Mouse (Mus musculus) midbrain, embryonic 16.5 days (tissue): Measurements from ENCODE around the gene Ppm1h. TPM values are rescaled to one million over a fixed set of nuclear protein-coding genes. Genes with fewer than 3 reads are reported as not detected.
A peak's percentile ranks its signal among the peaks of the same experiment; 100 is the strongest.
"Not testable (repeated sequence)": the region's sequence is repeated elsewhere in the genome, so short reads cannot be mapped to it uniquely, and the experiment has no call there.

Experiments
- ATAC-seq: fragments of 200-750 bp; cut with Nextera tagmentation; 2 replicates; pipeline ENCODE4 v1.8.0; 2017; ENCODE audit warnings: moderate TSS enrichment
- H3K27ac ChIP-seq: fragments of 300-500 bp; sonication (generic); 2 replicates; pipeline ENCODE4 v1.5.1; 2014; ENCODE audit warnings: mild to moderate bottlenecking, low read length, mixed read lengths
- H3K27me3 ChIP-seq: fragments of 300-500 bp; sonication (generic); 2 replicates; pipeline ENCODE4 v1.6.1; 2014; ENCODE audit warnings: low read depth, low read length, mixed read lengths; ENCODE audit not compliant: control insufficient read depth, insufficient read depth
- H3K36me3 ChIP-seq: fragments of 300-500 bp; sonication (generic); 2 replicates; pipeline ENCODE4 v1.6.1; 2014; ENCODE audit warnings: mild to moderate bottlenecking, low read length, moderate library complexity, mixed read lengths; ENCODE audit not compliant: control insufficient read depth, insufficient read depth
- H3K4me1 ChIP-seq: fragments of 300-500 bp; sonication (generic); 2 replicates; pipeline ENCODE4 v1.6.1; 2014; ENCODE audit warnings: mild to moderate bottlenecking, low read length, mixed read lengths; ENCODE audit not compliant: control insufficient read depth, insufficient read depth
- H3K4me2 ChIP-seq: fragments of 300-500 bp; sonication (generic); 2 replicates; pipeline ENCODE4 v1.6.1; 2014; ENCODE audit warnings: mild to moderate bottlenecking, low read length, mixed read lengths
- H3K4me3 ChIP-seq: fragments of 300-500 bp; sonication (generic); 2 replicates; pipeline ENCODE4 v1.5.1; 2014; ENCODE audit warnings: low read depth, mild to moderate bottlenecking, low read length, moderate library complexity, mixed read lengths
- H3K9ac ChIP-seq: fragments of 300-500 bp; sonication (generic); 2 replicates; pipeline ENCODE4 v1.6.1; 2014; ENCODE audit warnings: low read depth, low read length, mixed read lengths
- H3K9me3 ChIP-seq: fragments of 300-500 bp; sonication (generic); replicated peaks from 2 replicates; pipeline ENCODE4 v1.6.1; 2014; ENCODE audit warnings: mild to moderate bottlenecking, low read length, mixed read lengths; ENCODE audit not compliant: control insufficient read depth, poor library complexity, severe bottlenecking
- WGBS: fragments of 180-500 bp; shearing (Covaris S2); extraction: QIAGEN DNeasy Blood & Tissue Kit; methylation state at CpG from one replicate; pipeline ENCODE4 v1.1.7; 2014; 5-methylcytosine and 5-hydroxymethylcytosine counted together
- polyA plus RNA-seq: library from polyadenylated mRNA; unstranded; fragments of >200 nt; fragmentation: Nextera tagmentation; extraction: Ambion mirVana; gene quantifications from 2 replicates; pipeline ENCODE4 v1.2.1, GENCODE M21; 2015

Ppm1h gene
- polyA plus RNA-seq, 1 experiment from 2014 or later, result 25.2 TPM

DNA sequence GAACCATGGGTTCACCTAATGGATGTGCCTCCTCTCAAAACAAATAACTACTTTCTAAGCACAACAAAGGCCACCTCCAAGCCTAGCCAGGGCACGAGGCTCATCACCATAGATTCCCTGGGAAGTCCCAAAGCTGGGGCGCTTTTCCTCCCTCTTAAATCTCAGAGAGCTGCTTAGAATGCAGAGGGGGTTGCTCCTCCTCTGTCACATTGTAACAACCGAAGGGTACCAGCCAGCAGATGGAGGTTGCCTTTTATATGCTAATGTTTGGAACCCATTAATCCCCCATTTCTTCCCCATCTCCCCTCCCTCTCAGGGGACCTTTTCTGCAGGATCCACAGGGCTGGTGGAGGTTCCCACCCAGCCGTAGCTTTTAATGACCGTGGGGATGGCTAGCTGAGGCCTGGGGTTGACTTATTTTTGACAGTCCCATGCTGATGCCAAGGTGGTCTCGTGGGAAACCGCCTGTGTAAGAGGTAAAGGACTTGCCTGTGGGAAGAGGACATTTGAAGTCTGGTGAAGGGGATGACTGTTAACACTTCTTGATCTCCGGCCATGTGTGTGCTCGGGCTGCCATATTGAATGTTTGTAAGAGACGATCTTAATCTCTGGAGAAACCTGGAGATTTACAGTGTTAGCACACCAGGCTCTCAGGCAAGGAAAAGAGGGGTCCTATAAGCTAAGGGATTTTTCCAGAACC lies 253.4 kb downstream of the Ppm1h start:
- H3K4me3 ChIP-seq, result no peak overlapping the region
- peaks cover 33% of the 10 kb centered on the region for H3K4me1 ChIP-seq
- 19% methylated on average over 10 of the region's 10 CpGs for WGBS
- peak; percentile 86 for ATAC-seq
- H3K27me3 ChIP-seq, result no peaks in the 10 kb centered on the region
- peak overlapping the region; percentile 44 for H3K27ac ChIP-seq
- no peak overlapping the region for H3K9ac ChIP-seq
- no peak overlapping the region for H3K4me2 ChIP-seq
- H3K9me3 ChIP-seq, result no peaks in the 10 kb centered on the region
- no peaks in the 10 kb centered on the region for H3K36me3 ChIP-seq

DNA sequence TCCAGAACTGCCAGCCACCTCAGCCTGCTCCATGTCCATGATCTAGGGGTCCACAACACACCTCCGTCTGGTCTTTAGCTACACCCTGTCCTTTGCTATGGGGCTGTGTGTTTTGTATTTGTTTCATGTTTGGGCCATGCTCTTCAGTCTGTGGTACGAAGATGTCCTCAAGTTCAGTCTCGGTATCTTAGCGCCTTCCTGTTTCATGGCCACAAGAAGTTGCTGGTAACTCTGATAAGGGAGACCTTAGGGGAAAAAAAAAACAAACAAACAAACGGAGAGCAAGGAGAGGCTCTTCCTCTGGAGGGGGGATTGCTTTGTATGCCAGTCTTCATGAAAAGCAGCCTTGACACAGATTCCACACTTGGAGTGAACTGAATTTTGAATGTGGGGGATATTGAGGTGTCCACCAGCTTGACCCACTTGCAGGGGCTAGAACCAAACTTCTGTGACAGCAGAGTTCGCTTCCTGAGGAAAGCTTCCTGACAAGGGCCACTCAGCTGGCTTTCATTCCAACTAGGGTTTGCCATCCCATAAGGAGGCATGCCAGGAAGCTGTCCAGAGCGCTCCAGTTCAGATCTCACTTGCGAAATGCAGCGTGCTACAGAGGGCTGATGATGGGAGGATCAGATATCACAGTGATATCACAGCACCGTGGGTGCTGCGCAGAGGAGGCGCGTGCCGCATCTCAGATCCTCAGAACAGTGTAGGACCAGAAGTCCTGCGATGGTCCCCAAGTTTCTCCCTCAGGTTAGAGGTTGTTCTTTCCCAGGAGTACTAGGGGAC lies 254.7 kb downstream of the Ppm1h start:
- H3K9ac ChIP-seq, result no peak overlapping the region
- no peak overlapping the region for H3K4me2 ChIP-seq
- peaks cover 33% of the 10 kb centered on the region for H3K4me1 ChIP-seq
- no peaks in the 10 kb centered on the region for H3K9me3 ChIP-seq
- peak overlapping the region; percentile 38; the same call in 1 of the 2 replicates for H3K27ac ChIP-seq
- H3K4me3 ChIP-seq, result no peak overlapping the region
- H3K27me3 ChIP-seq, result no peaks in the 10 kb centered on the region
- no peak for ATAC-seq
- 90% methylated on average over 15 of the region's 15 CpGs for WGBS
- H3K36me3 ChIP-seq, result no peaks in the 10 kb centered on the region

DNA sequence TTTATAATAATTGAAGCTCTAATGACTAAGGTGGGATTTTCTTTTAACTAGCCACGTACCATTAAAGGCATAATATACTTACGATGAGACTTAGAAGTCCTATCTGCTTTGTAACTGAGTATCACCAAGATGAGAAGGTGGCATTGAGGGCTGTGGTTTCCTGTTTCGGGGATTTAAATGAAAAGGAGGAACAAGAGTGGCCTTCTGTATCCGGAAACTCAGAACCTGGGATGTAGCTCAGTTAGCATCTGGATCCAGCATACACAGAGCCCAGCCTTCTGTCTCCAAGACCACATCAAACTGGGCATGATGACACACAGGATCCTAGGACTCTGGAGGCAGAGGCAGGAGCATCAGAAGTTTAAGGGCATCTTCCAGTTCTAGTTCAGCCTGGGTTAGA lies 256.8 kb downstream of the Ppm1h start:
- H3K4me1 ChIP-seq, result peaks cover 26% of the 10 kb centered on the region
- no CpG with 5 or more reads among the region's 4 CpGs for WGBS
- not testable (repeated sequence) for H3K27me3 ChIP-seq, ATAC-seq, H3K9me3 ChIP-seq, H3K36me3 ChIP-seq, H3K27ac ChIP-seq, H3K4me2 ChIP-seq, H3K9ac ChIP-seq, H3K4me3 ChIP-seq

DNA sequence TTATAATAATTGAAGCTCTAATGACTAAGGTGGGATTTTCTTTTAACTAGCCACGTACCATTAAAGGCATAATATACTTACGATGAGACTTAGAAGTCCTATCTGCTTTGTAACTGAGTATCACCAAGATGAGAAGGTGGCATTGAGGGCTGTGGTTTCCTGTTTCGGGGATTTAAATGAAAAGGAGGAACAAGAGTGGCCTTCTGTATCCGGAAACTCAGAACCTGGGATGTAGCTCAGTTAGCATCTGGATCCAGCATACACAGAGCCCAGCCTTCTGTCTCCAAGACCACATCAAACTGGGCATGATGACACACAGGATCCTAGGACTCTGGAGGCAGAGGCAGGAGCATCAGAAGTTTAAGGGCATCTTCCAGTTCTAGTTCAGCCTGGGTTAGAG lies 258.8 kb downstream of the Ppm1h start:
- H3K9me3 ChIP-seq, H3K27me3 ChIP-seq, H3K4me3 ChIP-seq, H3K9ac ChIP-seq, H3K4me1 ChIP-seq, H3K27ac ChIP-seq, H3K36me3 ChIP-seq, ATAC-seq, H3K4me2 ChIP-seq: not testable (repeated sequence)
- no CpG with 5 or more reads among the region's 4 CpGs for WGBS

DNA sequence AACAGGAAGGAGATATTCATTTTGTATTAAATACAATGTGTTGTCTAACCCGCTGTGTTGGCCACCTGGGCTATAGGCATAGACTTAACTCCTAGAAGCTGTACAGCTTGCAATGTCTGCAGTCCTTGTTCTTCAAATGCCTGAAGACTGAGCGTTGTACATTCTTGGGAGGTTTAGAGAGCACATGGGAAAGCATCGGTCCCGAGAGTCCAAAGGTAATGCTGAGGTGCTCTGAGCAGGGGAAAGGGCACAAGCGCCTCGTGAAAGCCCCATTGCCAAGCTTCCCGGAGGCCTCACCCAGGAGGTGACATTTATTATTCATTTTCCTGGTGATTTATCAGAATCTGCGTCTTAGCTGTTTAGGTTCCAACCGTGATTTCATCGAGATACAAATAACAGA lies 261.0 kb downstream of the Ppm1h start:
- ATAC-seq, result no peak
- Histone ChIP-seq H3K4me2 (no peak overlapping the region), H3K4me1 (no peaks in the 10 kb centered on the region), H3K27ac (no peak overlapping the region), H3K36me3 (no peaks in the 10 kb centered on the region), H3K4me3 (no peak overlapping the region), H3K9me3 (no peaks in the 10 kb centered on the region), H3K27me3 (no peaks in the 10 kb centered on the region), H3K9ac (no peak overlapping the region)
- WGBS, result 92% methylated on average over 10 of the region's 10 CpGs

DNA sequence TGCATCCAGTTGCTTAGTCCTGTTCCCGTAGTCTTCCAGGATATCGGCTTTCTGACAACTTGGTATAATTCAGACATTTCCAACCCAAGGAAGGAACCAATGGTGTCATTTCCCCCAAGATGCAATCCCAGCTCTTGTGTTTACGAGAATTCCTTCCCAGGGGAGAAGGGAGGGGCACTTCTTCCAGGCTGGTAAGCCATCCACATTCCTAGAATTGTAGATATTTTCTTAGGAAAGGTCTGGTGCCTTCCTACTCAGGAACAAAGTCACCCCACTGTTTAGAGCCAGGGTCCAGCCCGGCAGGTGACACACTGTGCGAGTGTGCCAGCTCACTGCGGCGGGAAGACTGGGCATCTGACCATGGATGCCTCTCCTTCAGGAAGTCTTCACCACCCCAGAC lies 264.2 kb downstream of the Ppm1h start:
- no peaks in the 10 kb centered on the region for H3K27me3 ChIP-seq
- H3K4me1 ChIP-seq, result no peaks in the 10 kb centered on the region
- 85% methylated on average over 7 of the region's 7 CpGs for WGBS
- ATAC-seq, result no peak
- no peak overlapping the region for H3K4me2 ChIP-seq
- no peak overlapping the region for H3K4me3 ChIP-seq
- no peak overlapping the region for H3K9ac ChIP-seq
- H3K36me3 ChIP-seq, result no peaks in the 10 kb centered on the region
- H3K27ac ChIP-seq, result no peak overlapping the region
- no peaks in the 10 kb centered on the region for H3K9me3 ChIP-seq

DNA sequence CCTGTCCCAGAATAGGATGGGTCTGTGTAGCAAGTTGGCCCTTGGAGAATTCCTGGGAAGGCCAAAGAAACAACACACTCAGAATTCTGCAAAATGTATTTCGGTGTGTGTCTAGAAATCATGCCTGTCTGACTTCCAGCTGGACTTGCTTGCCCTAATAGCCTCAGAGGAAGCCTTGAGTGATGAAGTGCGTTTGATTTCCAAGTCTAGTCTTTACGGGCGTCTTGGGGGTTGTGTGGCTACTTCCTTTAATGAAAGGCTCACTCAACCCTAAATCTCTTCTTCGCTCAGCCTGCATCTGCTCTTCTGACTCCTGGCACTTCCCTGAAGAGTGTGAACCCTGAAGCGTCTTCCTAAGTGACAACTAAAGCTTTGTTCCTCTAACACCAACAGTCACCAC lies 265.3 kb downstream of the Ppm1h start:
- H3K36me3 ChIP-seq, result no peaks in the 10 kb centered on the region
- H3K9me3 ChIP-seq, result no peaks in the 10 kb centered on the region
- 61% methylated on average over 6 of the region's 6 CpGs for WGBS
- no peak overlapping the region for H3K4me3 ChIP-seq
- no peak for ATAC-seq
- H3K4me1 ChIP-seq, result no peaks in the 10 kb centered on the region
- H3K27me3 ChIP-seq, result no peaks in the 10 kb centered on the region
- no peak overlapping the region for H3K4me2 ChIP-seq
- H3K9ac ChIP-seq, result no peak overlapping the region
- H3K27ac ChIP-seq, result no peak overlapping the region

DNA sequence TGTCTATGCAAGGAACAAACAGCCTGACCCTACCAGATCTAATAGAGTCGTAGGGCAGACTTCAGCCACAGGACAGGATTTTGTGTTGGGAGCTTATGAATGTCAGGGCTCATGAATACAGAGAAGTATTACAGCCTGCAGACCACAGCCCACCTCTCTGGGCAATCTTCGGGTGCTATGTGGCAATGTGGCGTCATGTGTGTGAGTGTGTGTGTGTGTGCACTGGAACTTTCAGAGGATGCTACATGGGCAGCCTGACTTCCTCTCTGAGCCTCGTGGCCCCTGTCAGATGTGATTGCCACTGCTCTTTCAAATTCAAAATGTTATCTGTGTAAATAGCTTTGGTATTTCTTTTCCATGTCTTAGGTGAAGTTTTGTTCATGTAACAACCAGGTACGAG lies 266.3 kb downstream of the Ppm1h start:
- Histone ChIP-seq H3K36me3 (no peaks in the 10 kb centered on the region), H3K9me3 (no peaks in the 10 kb centered on the region), H3K4me2 (no peak overlapping the region), H3K4me1 (no peaks in the 10 kb centered on the region), H3K4me3 (no peak overlapping the region), H3K9ac (no peak overlapping the region), H3K27ac (no peak overlapping the region), H3K27me3 (no peaks in the 10 kb centered on the region)
- ATAC-seq, result no peak
- 77% methylated on average over 5 of the region's 5 CpGs for WGBS

DNA sequence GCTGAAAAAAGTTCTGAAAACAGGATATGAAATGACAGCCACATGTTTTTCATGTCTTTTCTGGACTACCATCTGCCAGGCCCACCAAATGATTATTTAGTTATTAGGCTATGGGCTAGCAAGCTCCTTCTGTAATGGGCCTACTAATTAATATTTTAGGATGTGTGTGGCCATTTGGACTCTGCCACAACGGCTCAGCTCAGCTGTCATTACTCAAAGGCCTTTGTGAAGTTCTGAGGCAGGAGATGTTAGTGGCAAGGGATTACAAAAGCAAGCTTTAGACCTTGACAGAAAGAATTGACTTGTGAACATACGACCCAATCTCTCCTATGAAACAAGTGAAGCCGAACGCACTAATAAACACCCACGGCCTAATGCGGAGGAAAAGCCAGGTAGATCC lies 272.4 kb downstream of the Ppm1h start:
- ATAC-seq, result no peak
- Histone ChIP-seq H3K4me1 (no peaks in the 10 kb centered on the region), H3K36me3 (no peaks in the 10 kb centered on the region), H3K27me3 (no peaks in the 10 kb centered on the region), H3K27ac (no peak overlapping the region), H3K9ac (no peak overlapping the region), H3K9me3 (no peaks in the 10 kb centered on the region), H3K4me3 (no peak overlapping the region), H3K4me2 (no peak overlapping the region)
- 54% methylated on average over 6 of the region's 6 CpGs for WGBS
